Mouse (Mus musculus): Measurements from ENCODE around the gene Hps4.

GRCm38 (mm10) chr5:112394415-112394763 is 51.5 kb downstream of the Hps4 start:
- no peak for TF ChIP-seq CTCF (IDR thresholded peaks at IDR 0.05; ENCODE audit: low read depth)
- no peak for TF ChIP-seq EP300 (IDR thresholded peaks at IDR 0.05; ENCODE audit: low read depth)
